Mouse (Mus musculus) neural tube, embryonic 11.5 days (tissue): Measurements from ENCODE around the gene Wdr13. TPM values are rescaled to one million over a fixed set of nuclear protein-coding genes. Genes with fewer than 3 reads are reported as not detected.
A peak's percentile ranks its signal among the peaks of the same experiment; 100 is the strongest.
"Not testable (repeated sequence)": the region's sequence is repeated elsewhere in the genome, so short reads cannot be mapped to it uniquely, and the experiment has no call there.

Experiments used
- ATAC-seq: fragments of 200-750 bp; cut with Nextera tagmentation; 2 replicates; pipeline ENCODE4 v1.8.0; 2017; ENCODE audit warnings: moderate number of reproducible peaks, mild to moderate bottlenecking, moderate TSS enrichment, moderate library complexity; ENCODE audit not compliant: insufficient read depth, low FRiP score, low TSS enrichment
- DNase-seq: peaks from one replicate; pipeline ENCODE4 v3.0.0-alpha.2; 2015; ENCODE audit warnings: low spot score
- H3K27ac ChIP-seq: fragments of 300-500 bp; sonication (generic); 2 replicates; pipeline ENCODE4 v1.5.1; 2014; ENCODE audit warnings: low read depth, mild to moderate bottlenecking, low read length
- H3K27me3 ChIP-seq: fragments of 300-500 bp; sonication (generic); 2 replicates; pipeline ENCODE4 v1.6.1; 2014; ENCODE audit warnings: mild to moderate bottlenecking, low read length, mixed read lengths; ENCODE audit not compliant: control insufficient read depth, insufficient read depth
- H3K36me3 ChIP-seq: fragments of 300-500 bp; sonication (generic); 2 replicates; pipeline ENCODE4 v1.6.1; 2014; ENCODE audit warnings: mild to moderate bottlenecking, low read length, moderate library complexity, mixed read lengths; ENCODE audit not compliant: control insufficient read depth, insufficient read depth
- H3K4me1 ChIP-seq: fragments of 300-500 bp; sonication (generic); 2 replicates; pipeline ENCODE4 v1.6.1; 2014; ENCODE audit warnings: low read length, mixed read lengths; ENCODE audit not compliant: control insufficient read depth, insufficient read depth
- H3K4me2 ChIP-seq: fragments of 300-500 bp; sonication (generic); 2 replicates; pipeline ENCODE4 v1.6.1; 2014; ENCODE audit warnings: low read depth, mild to moderate bottlenecking, moderate library complexity
- H3K4me3 ChIP-seq: fragments of 300-500 bp; sonication (generic); 2 replicates; pipeline ENCODE4 v1.5.1; 2014; ENCODE audit warnings: low read depth, low read length
- H3K9ac ChIP-seq: fragments of 300-500 bp; sonication (generic); 2 replicates; pipeline ENCODE4 v1.6.1; 2014; ENCODE audit warnings: mild to moderate bottlenecking, low read length
- H3K9me3 ChIP-seq: fragments of 300-500 bp; sonication (generic); 2 replicates; pipeline ENCODE4 v1.6.1; 2016; ENCODE audit warnings: low read length; ENCODE audit not compliant: control insufficient read depth
- WGBS: fragments of 180-500 bp; shearing (Covaris S2); extraction: QIAGEN DNeasy Blood & Tissue Kit; methylation state at CpG from one replicate; pipeline ENCODE4 v1.1.7; 2014; 5-methylcytosine and 5-hydroxymethylcytosine counted together
- polyA plus RNA-seq: library from polyadenylated mRNA; unstranded; fragments of >200 nt; fragmentation: Nextera tagmentation; extraction: Ambion mirVana; gene quantifications from 2 replicates; pipeline ENCODE4 v1.2.1, GENCODE M21; 2014

The Wdr13 gene
- polyA plus RNA-seq, 1 experiment from 2014 or later: 25.6 TPM

GRCm38 (mm10) chrX:8123821-8124470 lies 8.7 kb downstream of the Wdr13 start:
- Histone ChIP-seq H3K4me3 (no peak overlapping the region), H3K4me1 (no peaks in the 10 kb centered on the region), H3K4me2 (no peak overlapping the region), H3K9me3 (no peaks in the 10 kb centered on the region), H3K27ac (no peak overlapping the region), H3K9ac (no peak overlapping the region), H3K27me3 (no peaks in the 10 kb centered on the region), H3K36me3 (peaks cover 2% of the 10 kb centered on the region; the same call in 1 of the 2 replicates)
- WGBS: 78% methylated on average over 6 of the region's 6 CpGs
- DNase-seq: no peak
- no peak for ATAC-seq

GRCm38 (mm10) chrX:8117264-8117663 lies 15.4 kb downstream of the Wdr13 start:
- Histone ChIP-seq H3K4me1 (no peaks in the 10 kb centered on the region), H3K9ac (no peak overlapping the region), H3K4me3 (no peak overlapping the region), H3K9me3 (no peaks in the 10 kb centered on the region), H3K27ac (no peak overlapping the region), H3K27me3 (no peaks in the 10 kb centered on the region), H3K4me2 (no peak overlapping the region), H3K36me3 (no peaks in the 10 kb centered on the region)
- DNase-seq: no peak
- no peak for ATAC-seq

- Histone ChIP-seq H3K4me2 (no peak overlapping the region), H3K27ac (no peak overlapping the region), H3K9me3 (no peaks in the 10 kb centered on the region), H3K36me3 (no peaks in the 10 kb centered on the region), H3K9ac (no peak overlapping the region), H3K4me1 (no peaks in the 10 kb centered on the region), H3K4me3 (no peak overlapping the region), H3K27me3 (no peaks in the 10 kb centered on the region)
- no peak for ATAC-seq
- 82% methylated on average over 4 of the region's 4 CpGs for WGBS
- no peak for DNase-seq
These were observed 17.4 kb downstream of the Wdr13 start for GRCm38 (mm10) chrX:8115275-8115674.

GRCm38 (mm10) chrX:8105019-8105418 lies 27.7 kb downstream of the Wdr13 start:
- no peak for ATAC-seq
- no peak overlapping the region for H3K4me2 ChIP-seq
- no peaks in the 10 kb centered on the region for H3K9me3 ChIP-seq
- no peak overlapping the region for H3K27ac ChIP-seq
- 92% methylated on average over 3 of the region's 3 CpGs for WGBS
- no peaks in the 10 kb centered on the region for H3K27me3 ChIP-seq
- no peak overlapping the region for H3K9ac ChIP-seq
- H3K4me3 ChIP-seq: no peak overlapping the region
- no peak for DNase-seq
- H3K36me3 ChIP-seq: no peaks in the 10 kb centered on the region
- no peaks in the 10 kb centered on the region for H3K4me1 ChIP-seq

GRCm38 (mm10) chrX:8102213-8102668 lies 30.5 kb downstream of the Wdr13 start:
- DNase-seq (no peak), ATAC-seq (no peak)
- no peaks in the 10 kb centered on the region for H3K4me1 ChIP-seq
- H3K9me3 ChIP-seq: no peaks in the 10 kb centered on the region
- H3K9ac ChIP-seq: no peak overlapping the region
- H3K36me3 ChIP-seq: no peaks in the 10 kb centered on the region
- no peak overlapping the region for H3K4me2 ChIP-seq
- 74% methylated on average over 7 of the region's 7 CpGs for WGBS
- H3K27me3 ChIP-seq: no peaks in the 10 kb centered on the region
- H3K4me3 ChIP-seq: no peak overlapping the region
- H3K27ac ChIP-seq: no peak overlapping the region

- Histone ChIP-seq H3K27me3 (no peaks in the 10 kb centered on the region), H3K36me3 (no peaks in the 10 kb centered on the region), H3K4me3 (no peak overlapping the region), H3K4me1 (no peaks in the 10 kb centered on the region), H3K4me2 (no peak overlapping the region), H3K9ac (no peak overlapping the region), H3K9me3 (no peaks in the 10 kb centered on the region), H3K27ac (no peak overlapping the region)
- peak; percentile 76 for DNase-seq
- no peak for ATAC-seq
- WGBS: 28% methylated on average over 3 of the region's 3 CpGs
These were observed 31.7 kb downstream of the Wdr13 start for GRCm38 (mm10) chrX:8101017-8101416.

GRCm38 (mm10) chrX:8099435-8099834 lies 33.3 kb downstream of the Wdr13 start:
- no peak overlapping the region for H3K4me3 ChIP-seq
- H3K36me3 ChIP-seq: no peaks in the 10 kb centered on the region
- ATAC-seq (no peak), DNase-seq (no peak)
- no peaks in the 10 kb centered on the region for H3K9me3 ChIP-seq
- no peaks in the 10 kb centered on the region for H3K4me1 ChIP-seq
- H3K27ac ChIP-seq: no peak overlapping the region
- no peak overlapping the region for H3K4me2 ChIP-seq
- WGBS: 57% methylated on average over 4 of the region's 4 CpGs
- no peak overlapping the region for H3K9ac ChIP-seq
- no peaks in the 10 kb centered on the region for H3K27me3 ChIP-seq

- H3K27me3 ChIP-seq: no peaks in the 10 kb centered on the region
- peak overlapping the region; percentile 21 for H3K4me2 ChIP-seq
- no peaks in the 10 kb centered on the region for H3K9me3 ChIP-seq
- H3K4me1 ChIP-seq: no peaks in the 10 kb centered on the region
- no peaks in the 10 kb centered on the region for H3K36me3 ChIP-seq
- H3K9ac ChIP-seq: no peak overlapping the region
- DNase-seq (peak; percentile 93), ATAC-seq (peak; percentile 96)
- 18% methylated on average over 19 of the region's 19 CpGs for WGBS
- H3K27ac ChIP-seq: no peak overlapping the region
- 0 out of 2 replicates have a peak overlapping the region, but pooled peaks have one; percentile 17 for H3K4me3 ChIP-seq
These were observed 35.9 kb downstream of the Wdr13 start for GRCm38 (mm10) chrX:8096787-8097242.

- not testable (repeated sequence) for H3K9ac ChIP-seq, DNase-seq, H3K27ac ChIP-seq, H3K27me3 ChIP-seq, H3K9me3 ChIP-seq, H3K36me3 ChIP-seq, H3K4me1 ChIP-seq
- WGBS: 25% methylated on average over 15 of the region's 48 CpGs
- peak overlapping the region; percentile 19 for H3K4me3 ChIP-seq
- H3K4me2 ChIP-seq: peak overlapping the region; percentile 31
- ATAC-seq: peak; percentile 91
These were observed 36.5 kb downstream of the Wdr13 start for GRCm38 (mm10) chrX:8096068-8096786.
